In genomic region chr3:96219191-96219641, GRCm38 (mm10) we compare ENCODE assay signal across 8 mouse cellular contexts. TPM values are rescaled to one million over a fixed set of nuclear protein-coding genes. Genes with fewer than 3 reads are reported as not detected.
DNase-seq lines count a peak whose midpoint lies in the region; ATAC-seq and TF ChIP-seq lines count a peak whose summit lies in the region.

No protein-coding gene starts in this region.

- H3K9ac ChIP-seq in heart, embryonic 14.5 days (ENCODE audit: low read length), result peak overlapping the region; percentile 93
- peak overlapping the region; percentile 79 for H3K9ac ChIP-seq in stomach, postnatal 0 days (ENCODE audit: low read length)

- DNase-seq in kidney, adult 11 months, result peak; percentile 37
- DNase-seq in kidney, postnatal 10 days, result no peak
- peak; percentile 37 to 62 for DNase-seq in cerebellum, postnatal 10 days
- DNase-seq in limb, embryonic 10.5 days (ENCODE audit: low spot score), result peak; percentile 61
- DNase-seq in midbrain, embryonic 10.5 days (ENCODE audit: low spot score), result peak; percentile 51
- peak; percentile 36 for DNase-seq in stomach, postnatal 0 days (ENCODE audit: low spot score)
- no peak for DNase-seq in adrenal gland, postnatal 25 days

- no peaks in the 10 kb centered on the region for H3K27me3 ChIP-seq in heart, embryonic 14.5 days (ENCODE audit: control insufficient read depth, insufficient read depth, low read length)
- H3K27me3 ChIP-seq in limb, embryonic 10.5 days (ENCODE audit: low read depth, poor library complexity, severe bottlenecking), result no peaks in the 10 kb centered on the region
- H3K27me3 ChIP-seq in midbrain, embryonic 10.5 days (ENCODE audit: low read depth, poor library complexity, severe bottlenecking), result 0 out of 2 replicates have a peak, but pooled peaks cover 4% of the 10 kb centered on the region
- no peaks in the 10 kb centered on the region for H3K27me3 ChIP-seq in stomach, postnatal 0 days (ENCODE audit: control insufficient read depth, insufficient read depth, low read length)

- no peak for TF ChIP-seq EP300 in stomach, postnatal 0 days (optimal IDR thresholded peaks at IDR 0.05)

- H3K4me3 ChIP-seq in heart, embryonic 14.5 days (ENCODE audit: control insufficient read depth in 1 of 2, insufficient read depth in 1 of 2, low read depth in 1 of 2, low read length in 2 of 2), result peak overlapping the region; percentile 60 to 72
- H3K4me3 ChIP-seq in limb, embryonic 10.5 days, result peak overlapping the region; percentile 65
- H3K4me3 ChIP-seq in midbrain, embryonic 10.5 days, result peak overlapping the region; percentile 64
- H3K4me3 ChIP-seq in stomach, postnatal 0 days (ENCODE audit: low read depth, low read length), result peak overlapping the region; percentile 53

- peaks cover 9 to 27% of the 10 kb centered on the region in 2 experiments for H3K4me1 ChIP-seq in heart, embryonic 14.5 days (ENCODE audit: control insufficient read depth in 2 of 2, insufficient read depth in 2 of 2, low read length in 2 of 2)
- peaks cover 28% of the 10 kb centered on the region for H3K4me1 ChIP-seq in limb, embryonic 10.5 days
- peaks cover 51% of the 10 kb centered on the region for H3K4me1 ChIP-seq in midbrain, embryonic 10.5 days
- 0 out of 2 replicates have a peak, but pooled peaks cover 5% of the 10 kb centered on the region for H3K4me1 ChIP-seq in stomach, postnatal 0 days (replicated peaks; ENCODE audit: control insufficient read depth, insufficient read depth)

- H3K36me3 ChIP-seq in heart, embryonic 14.5 days (ENCODE audit: control insufficient read depth, insufficient read depth, low read length), result no peaks in the 10 kb centered on the region
- no peaks in the 10 kb centered on the region for H3K36me3 ChIP-seq in limb, embryonic 10.5 days
- H3K36me3 ChIP-seq in midbrain, embryonic 10.5 days, result no peaks in the 10 kb centered on the region
- no peaks in the 10 kb centered on the region for H3K36me3 ChIP-seq in stomach, postnatal 0 days (ENCODE audit: control insufficient read depth, insufficient read depth, low read length)

- peak; percentile 58 for TF ChIP-seq CTCF in stomach, postnatal 0 days (IDR thresholded peaks at IDR 0.05; ENCODE audit: low read depth)

- WGBS in heart, embryonic 14.5 days, result 2% methylated on average over 12 of the region's 12 CpGs
- WGBS in limb, embryonic 10.5 days, result under 1% methylated on average over 12 of the region's 12 CpGs
- WGBS in midbrain, embryonic 10.5 days, result under 1% methylated on average over 12 of the region's 12 CpGs
- whole genome bisulfite sequencing in stomach, postnatal 0 days, result 0% methylated on average over 12 of the region's 12 CpGs

- H3K4me2 ChIP-seq in heart, embryonic 14.5 days (ENCODE audit: low read length), result peak overlapping the region; percentile 76
- H3K4me2 ChIP-seq in stomach, postnatal 0 days (replicated peaks; ENCODE audit: low read depth), result peak overlapping the region; percentile 69

- peak overlapping the region; percentile 95 to 100 for H3K27ac ChIP-seq in heart, embryonic 14.5 days (replicated peaks in 1 of 2; ENCODE audit: control insufficient read depth in 1 of 2, insufficient read depth in 1 of 2, low read depth in 2 of 2, low read length in 2 of 2)
- H3K27ac ChIP-seq in limb, embryonic 10.5 days, result peak overlapping the region; percentile 97
- H3K27ac ChIP-seq in midbrain, embryonic 10.5 days (replicated peaks), result peak overlapping the region; percentile 97
- peak overlapping the region; percentile 97 for H3K27ac ChIP-seq in stomach, postnatal 0 days (replicated peaks)

- H3K9me3 ChIP-seq in heart, embryonic 14.5 days (ENCODE audit: control insufficient read depth, low read length), result no peaks in the 10 kb centered on the region
- no peaks in the 10 kb centered on the region for H3K9me3 ChIP-seq in limb, embryonic 10.5 days (replicated peaks)
- H3K9me3 ChIP-seq in midbrain, embryonic 10.5 days (replicated peaks), result no peaks in the 10 kb centered on the region
- no peaks in the 10 kb centered on the region for H3K9me3 ChIP-seq in stomach, postnatal 0 days (ENCODE audit: control insufficient read depth, low read length)

- ATAC-seq in heart, embryonic 14.5 days (ENCODE audit: insufficient number of reproducible peaks, insufficient read depth, low FRiP score, low read depth), result no peak
- ATAC-seq in stomach, postnatal 0 days (ENCODE audit: low FRiP score, low TSS enrichment), result no peak

RNA-seq across cellular contexts. Expression of gene Bola1, which starts 0.3 kb away (rescaled TPM):
- polyA plus RNA-seq in heart, embryonic 14.5 days (2014; fragmentation: Nextera tagmentation; extraction: Ambion mirVana), result 50.2 and 56.1 TPM in 2 replicates
- polyA plus RNA-seq in limb, embryonic 10.5 days (2016; fragmentation: Nextera tagmentation; extraction: Ambion mirVana), result 74.2 and 76.5 TPM in 2 replicates
- polyA plus RNA-seq in midbrain, embryonic 10.5 days (2016; fragmentation: Nextera tagmentation; extraction: Ambion mirVana), result 86.7 and 92.8 TPM in 2 replicates
- polyA plus RNA-seq in stomach, postnatal 0 days (2015; fragmentation: Nextera tagmentation; extraction: Ambion mirVana), result 53.6 and 55.1 TPM in 2 replicates
- 39.3 and 42.4 TPM in 2 replicates for total RNA-seq in adrenal gland, postnatal 25 days (2021)

RNA-seq across cellular contexts. Expression of gene Hist2h2ab, which starts 0.4 kb away (rescaled TPM):
- 1.3 TPM in 1 of 2 replicates, not detected in the other for polyA plus RNA-seq in heart, embryonic 14.5 days (2014; fragmentation: Nextera tagmentation; extraction: Ambion mirVana)
- polyA plus RNA-seq in limb, embryonic 10.5 days (2016; fragmentation: Nextera tagmentation; extraction: Ambion mirVana), result 0.63 and 1.2 TPM in 2 replicates
- polyA plus RNA-seq in midbrain, embryonic 10.5 days (2016; fragmentation: Nextera tagmentation; extraction: Ambion mirVana), result 0.98 TPM in 1 of 2 replicates, not detected in the other
- 0.68 TPM in 1 of 2 replicates, not detected in the other for polyA plus RNA-seq in stomach, postnatal 0 days (2015; fragmentation: Nextera tagmentation; extraction: Ambion mirVana)
- total RNA-seq in adrenal gland, postnatal 25 days (2021), result 7.7 and 10.9 TPM in 2 replicates

RNA-seq across cellular contexts. Expression of gene Hist2h2ac, which starts 1.5 kb away (rescaled TPM):
- polyA plus RNA-seq in heart, embryonic 14.5 days (2014; fragmentation: Nextera tagmentation; extraction: Ambion mirVana), result 3.2 and 4.7 TPM in 2 replicates
- 11.7 and 16.3 TPM in 2 replicates for polyA plus RNA-seq in limb, embryonic 10.5 days (2016; fragmentation: Nextera tagmentation; extraction: Ambion mirVana)
- polyA plus RNA-seq in midbrain, embryonic 10.5 days (2016; fragmentation: Nextera tagmentation; extraction: Ambion mirVana), result 7.3 and 17.2 TPM in 2 replicates
- 3.1 and 6.2 TPM in 2 replicates for polyA plus RNA-seq in stomach, postnatal 0 days (2015; fragmentation: Nextera tagmentation; extraction: Ambion mirVana)
- 62.8 and 86.8 TPM in 2 replicates for total RNA-seq in adrenal gland, postnatal 25 days (2021)

RNA-seq across cellular contexts. Expression of gene Hist2h2be, which starts 1.7 kb away (rescaled TPM):
- 6.8 and 7.6 TPM in 2 replicates for polyA plus RNA-seq in heart, embryonic 14.5 days (2014; fragmentation: Nextera tagmentation; extraction: Ambion mirVana)
- 3.4 and 5.8 TPM in 2 replicates for polyA plus RNA-seq in limb, embryonic 10.5 days (2016; fragmentation: Nextera tagmentation; extraction: Ambion mirVana)
- polyA plus RNA-seq in midbrain, embryonic 10.5 days (2016; fragmentation: Nextera tagmentation; extraction: Ambion mirVana), result 11.5 and 11.9 TPM in 2 replicates
- polyA plus RNA-seq in stomach, postnatal 0 days (2015; fragmentation: Nextera tagmentation; extraction: Ambion mirVana), result 3.2 and 3.4 TPM in 2 replicates
- total RNA-seq in adrenal gland, postnatal 25 days (2021), result 19.4 and 21.7 TPM in 2 replicates

RNA-seq across cellular contexts. Expression of gene Hist2h3c2, which starts 19.7 kb away (rescaled TPM):
- polyA plus RNA-seq in heart, embryonic 14.5 days (2014; fragmentation: Nextera tagmentation; extraction: Ambion mirVana), result 3.2 and 6.4 TPM in 2 replicates
- polyA plus RNA-seq in limb, embryonic 10.5 days (2016; fragmentation: Nextera tagmentation; extraction: Ambion mirVana), result 6.5 and 7.3 TPM in 2 replicates
- 8.1 TPM in 2 replicates for polyA plus RNA-seq in midbrain, embryonic 10.5 days (2016; fragmentation: Nextera tagmentation; extraction: Ambion mirVana)
- 1.2 and 2.8 TPM in 2 replicates for polyA plus RNA-seq in stomach, postnatal 0 days (2015; fragmentation: Nextera tagmentation; extraction: Ambion mirVana)
- 37.2 and 60.7 TPM in 2 replicates for total RNA-seq in adrenal gland, postnatal 25 days (2021)

Comparison
In these comparisons a context has a peak if more than half of its experiments do, and no peak if none do; other contexts are left out.
1. DNase-seq: peak in kidney, adult 11 months (single experiment), cerebellum, postnatal 10 days (2 of 2), limb, embryonic 10.5 days (single experiment), midbrain, embryonic 10.5 days (single experiment) and stomach, postnatal 0 days (single experiment); none in kidney, postnatal 10 days (single experiment) and adrenal gland, postnatal 25 days (single experiment).
2. Peak in every context shown above with its lines, with median percentiles within 50 percentile points of each other: H3K27ac ChIP-seq and H3K4me3 ChIP-seq.